Mouse (Mus musculus) common myeloid progenitor, adult 5-6 weeks (primary cell): ENCODE data around the gene Olfr452. TPM values are rescaled to one million over a fixed set of nuclear protein-coding genes. Genes with fewer than 3 reads are reported as not detected.

Source experiments
- ATAC-seq: replicated peaks from 2 replicates; pipeline ENCODE4 v1.8.0; 2016; ENCODE audit warnings: low read depth, mild to moderate bottlenecking, moderate TSS enrichment, inconsistent platforms; ENCODE audit not compliant: poor library complexity, severe bottlenecking
- total RNA-seq: library from RNA; stranded (forward); fragments of 200-1000, 187-1606 nt; gene quantifications from 2 replicates; pipeline ENCODE4 v1.2.3, GENCODE M21; 2017

Olfr452 gene
- total RNA-seq: not detected in 2 replicates

DNA sequence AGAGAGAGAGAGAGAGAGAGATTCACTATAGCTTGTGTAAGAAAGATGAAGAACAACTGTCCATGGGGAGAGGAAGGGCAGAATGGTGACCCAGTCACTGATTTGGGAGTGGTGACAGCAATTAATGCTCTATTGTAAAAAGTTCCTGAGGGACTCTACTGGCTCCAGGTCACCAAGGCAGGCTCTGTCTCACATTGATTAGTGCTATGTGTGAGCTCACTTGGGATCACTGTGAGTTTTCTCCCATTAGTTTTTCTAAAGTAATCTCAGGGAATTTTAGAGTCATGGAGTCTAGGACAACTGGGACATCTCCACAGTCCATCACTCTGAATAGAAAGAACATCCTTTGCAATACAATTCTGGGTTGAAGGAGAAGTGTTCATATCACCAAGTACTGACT is at the start of gene Olfr452:
Gene Olfr452 (plus strand): TSS at position 301 of the 400 bp plus-strand sequence.
- no peak for ATAC-seq

DNA sequence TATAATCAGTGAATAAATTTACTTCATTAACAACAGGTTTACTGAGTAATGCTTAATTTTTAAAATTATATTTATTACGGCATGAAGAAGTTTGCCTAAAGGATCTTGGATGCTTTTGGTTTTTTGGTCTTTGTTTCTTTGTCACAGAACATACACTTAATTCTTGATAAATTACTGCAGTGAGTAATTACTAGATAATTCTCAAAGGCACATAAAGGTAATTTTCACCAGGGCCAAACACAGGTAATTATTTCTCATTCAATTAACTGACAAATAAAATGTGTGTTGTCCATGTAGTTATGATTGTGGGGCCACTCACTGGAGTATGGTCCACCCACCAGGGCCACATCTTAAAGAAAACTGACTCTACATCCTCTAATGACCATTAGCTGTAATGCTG is 45.8 kb upstream of the Olfr452 start, which contains the start of gene Olfr453:
Gene Olfr453 (plus strand): TSS at position 301 of the 400 bp plus-strand sequence.
- ATAC-seq: no peak

DNA sequence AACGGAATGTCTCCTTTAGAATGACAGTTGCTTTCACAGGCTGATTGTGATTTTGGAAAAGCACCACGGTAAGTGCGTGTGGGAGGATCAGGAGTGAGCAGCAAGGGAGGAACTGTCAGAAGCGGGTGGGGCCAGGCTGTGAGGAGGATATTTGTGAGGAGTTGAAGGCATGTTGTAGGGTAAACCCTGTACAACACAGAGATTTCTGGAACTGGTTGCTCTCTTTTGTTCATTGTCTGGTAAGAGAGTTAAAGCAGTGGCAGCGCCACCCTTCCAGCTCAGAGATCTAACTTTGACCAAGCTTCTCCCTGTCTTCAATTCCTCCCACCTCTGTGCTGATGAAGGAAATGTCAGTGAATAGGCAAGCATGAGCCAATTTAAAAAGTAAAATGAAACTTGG is 42.6 kb upstream of the Olfr452 start:
- no peak for ATAC-seq

DNA sequence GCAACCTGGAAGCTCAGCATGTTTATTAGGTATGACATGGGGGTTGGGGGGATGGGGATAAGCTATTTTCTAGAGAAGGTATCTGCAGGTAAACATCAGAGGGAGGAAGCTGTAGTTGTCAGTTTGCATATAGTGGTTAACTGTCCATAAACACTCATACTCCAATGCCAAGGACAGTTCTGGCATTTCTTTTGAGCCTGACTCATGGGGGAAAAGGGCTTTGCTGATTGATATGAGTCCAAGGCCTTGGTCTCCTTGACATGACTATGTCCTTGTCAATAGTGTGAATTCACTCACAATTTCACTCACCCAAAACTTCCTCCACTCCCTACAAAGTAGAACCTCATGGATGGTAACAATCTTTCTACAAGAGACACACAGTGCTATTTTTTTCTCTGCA is 37.0 kb upstream of the Olfr452 start:
- ATAC-seq: no peak

DNA sequence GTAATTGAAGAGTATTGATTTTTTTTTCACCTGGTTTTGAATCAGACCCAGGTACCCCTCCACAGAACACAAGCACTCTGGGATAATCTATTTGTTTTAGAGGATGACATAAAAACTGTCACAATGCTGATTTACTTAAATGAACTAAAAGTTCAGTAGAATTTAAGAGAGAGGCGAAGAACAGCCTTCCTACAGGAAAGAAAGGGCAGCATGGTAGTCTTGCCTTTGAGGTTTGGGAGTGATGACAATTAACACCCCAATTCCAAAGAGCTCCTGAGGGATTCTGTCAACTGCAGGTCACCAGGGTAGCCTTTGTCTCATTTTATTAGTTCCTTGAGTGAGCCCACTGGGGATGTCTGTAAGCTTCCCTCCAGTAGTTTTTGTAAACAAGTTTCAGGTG is 28.8 kb upstream of the Olfr452 start, which contains the start of gene Olfr38:
Gene Olfr38 (plus strand): TSS at position 301 of the 400 bp plus-strand sequence.
- no peak for ATAC-seq

DNA sequence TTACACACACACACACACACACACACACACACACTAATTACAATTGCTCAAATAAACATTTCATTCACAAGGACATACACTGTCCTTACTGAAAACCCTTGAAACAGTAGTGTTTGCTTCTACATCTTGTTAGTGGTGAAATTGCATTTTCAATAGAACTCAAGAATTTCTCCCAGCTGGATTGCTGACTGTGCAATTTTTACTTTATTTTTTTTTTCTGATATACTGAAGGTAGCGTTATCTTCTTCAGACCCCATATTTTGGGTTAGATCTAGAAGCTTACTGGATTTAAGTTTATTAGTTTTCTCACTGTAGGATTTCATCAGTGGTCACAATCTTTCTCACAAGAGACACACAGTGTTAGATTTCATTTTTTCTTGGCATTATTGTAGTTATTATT is 7.8 kb upstream of the Olfr452 start:
- ATAC-seq: no peak

DNA sequence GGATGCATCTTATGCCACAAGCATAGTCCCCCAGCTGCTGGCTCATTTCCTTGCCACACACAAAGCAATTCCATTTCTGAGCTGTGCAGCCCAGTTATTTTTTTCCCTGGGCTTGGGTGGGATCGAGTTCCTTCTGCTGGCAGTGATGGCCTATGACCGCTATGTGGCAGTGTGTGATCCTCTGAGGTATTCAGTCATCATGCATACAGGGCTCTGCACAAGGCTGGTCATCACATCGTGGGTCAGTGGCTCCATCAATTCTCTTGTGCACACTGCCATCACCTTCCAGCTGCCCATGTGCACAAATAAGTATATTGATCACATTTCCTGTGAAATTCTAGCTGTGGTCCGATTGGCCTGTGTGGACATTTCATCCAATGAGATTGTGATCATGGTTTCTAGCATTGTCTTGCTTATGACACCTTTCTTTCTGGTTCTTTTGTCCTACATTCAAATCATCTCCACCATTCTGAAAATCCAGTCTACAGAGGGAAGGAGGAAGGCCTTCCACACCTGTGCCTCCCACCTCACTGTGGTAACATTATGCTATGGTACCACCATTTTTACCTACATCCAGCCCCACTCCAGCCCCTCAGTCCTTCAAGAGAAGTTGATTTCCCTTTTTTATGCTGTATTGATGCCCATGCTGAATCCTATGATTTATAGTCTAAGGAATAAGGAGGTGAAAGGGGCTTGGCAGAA is 5.5 kb downstream of the Olfr452 start:
- ATAC-seq: no peak

DNA sequence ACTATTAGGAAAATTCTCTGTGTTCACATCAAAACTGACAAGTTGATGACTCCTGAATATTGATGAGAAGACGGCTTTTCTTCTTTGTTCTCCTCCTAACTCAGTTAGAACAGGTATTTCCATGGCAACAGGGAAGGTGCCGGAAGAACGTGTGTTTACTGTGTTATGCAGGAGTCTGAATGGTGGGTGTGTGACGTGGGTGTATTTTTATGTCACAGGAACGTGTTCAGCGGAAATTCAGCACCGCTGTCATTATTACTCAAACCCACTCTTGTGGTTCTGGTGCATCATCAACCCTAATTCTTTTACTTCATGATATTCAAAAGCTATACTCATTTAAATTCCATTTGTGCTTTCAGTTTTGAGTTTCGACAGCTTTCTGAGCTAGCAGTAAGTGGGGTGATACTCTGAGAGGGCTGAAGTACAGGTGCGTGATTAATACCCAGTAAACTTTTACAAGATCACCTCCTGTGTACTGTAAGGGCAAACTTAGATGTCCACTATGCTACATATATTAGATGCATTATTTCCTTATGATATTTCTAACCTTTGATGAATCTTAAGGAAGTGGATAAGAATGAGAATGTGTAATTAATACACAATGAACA is 6.2 kb downstream of the Olfr452 start:
- ATAC-seq: no peak

DNA sequence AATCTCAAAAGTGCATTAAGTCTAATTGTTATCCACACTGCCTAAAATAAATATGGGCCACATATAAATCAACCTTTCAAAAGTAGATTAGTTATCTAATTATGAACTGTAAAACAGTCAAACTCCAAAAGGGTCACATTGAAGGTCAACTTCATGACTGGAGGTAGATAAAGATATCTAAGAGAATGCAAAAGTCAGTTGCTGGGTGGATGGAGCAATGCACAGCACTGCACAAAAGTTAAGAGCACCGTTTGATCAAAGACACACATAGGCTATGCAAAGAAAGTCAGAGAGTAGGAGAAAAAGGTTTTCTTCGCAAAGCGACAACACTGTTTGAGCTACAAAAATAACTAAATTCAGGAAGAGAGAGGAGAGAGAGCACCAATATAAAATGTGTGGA is 10.1 kb downstream of the Olfr452 start:
- no peak for ATAC-seq

DNA sequence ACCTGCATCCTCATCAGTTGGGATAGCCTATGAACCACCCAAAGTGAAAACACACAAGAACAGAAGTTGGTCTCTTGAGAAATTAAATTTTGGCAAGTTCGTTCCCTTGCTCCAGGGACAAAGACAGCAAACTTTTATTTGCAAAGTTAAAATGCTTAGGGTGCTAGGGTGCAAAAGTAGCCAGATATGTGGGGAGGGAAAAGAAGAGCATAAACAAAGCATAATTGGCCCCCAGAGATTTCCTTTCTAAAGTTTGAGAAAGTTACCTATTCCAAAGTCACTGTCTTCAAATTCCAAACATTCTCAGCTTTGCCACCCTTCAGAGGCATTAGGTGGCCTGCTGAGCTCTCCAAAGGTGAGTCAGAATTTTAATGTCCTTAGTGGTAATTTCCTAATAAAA is 26.7 kb downstream of the Olfr452 start, which contains the start of gene Olfr450:
Gene Olfr450 (plus strand): TSS at position 301 of the 400 bp plus-strand sequence.
- no peak for ATAC-seq

DNA sequence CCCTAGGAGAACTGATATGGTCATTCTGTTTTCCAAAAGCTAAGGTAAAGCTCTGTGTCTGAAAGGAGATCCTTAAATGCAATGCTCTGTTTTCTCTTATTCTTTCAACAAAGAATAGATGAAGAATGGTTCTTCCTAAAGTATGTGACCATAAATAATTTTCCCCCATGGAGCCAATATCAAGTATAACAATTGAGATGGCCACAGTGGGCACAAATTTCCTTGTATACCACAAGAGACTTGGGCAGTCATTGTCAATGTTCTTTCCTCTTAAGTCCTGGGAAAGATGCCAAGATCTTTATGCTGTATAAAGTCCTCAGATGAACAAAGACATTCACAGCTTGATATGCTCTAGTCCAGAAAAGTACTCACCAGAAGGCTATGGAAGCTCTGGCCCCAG is 49.2 kb downstream of the Olfr452 start, which contains the start of gene Olfr449:
Gene Olfr449 (plus strand): TSS at position 301 of the 400 bp plus-strand sequence.
- ATAC-seq: no peak

Other genes starting within 250 kb of the Olfr452 start
- not detected in 2 replicates for gene Olfr455, start 237.5 kb upstream of the Olfr452 start, total RNA-seq
- not detected in 2 replicates for gene Tcaf3, start 187.4 kb upstream of the Olfr452 start, total RNA-seq
- under 0.01 TPM in 1 of 2 replicates, not detected in the other for gene Tcaf2, start 139.8 kb upstream of the Olfr452 start, total RNA-seq
- 0.97 and 4.2 TPM in 2 replicates for gene Tcaf1, start 75.0 kb upstream of the Olfr452 start, total RNA-seq
- not detected in 2 replicates for gene Olfr453, start 45.7 kb upstream of the Olfr452 start, total RNA-seq
- not detected in 2 replicates for gene Olfr38, start 28.7 kb upstream of the Olfr452 start, total RNA-seq
- not detected in 2 replicates for gene Olfr450, start 26.8 kb downstream of the Olfr452 start, total RNA-seq
- not detected in 2 replicates for gene Olfr449, start 49.3 kb downstream of the Olfr452 start, total RNA-seq
- gene Olfr448, start 105.3 kb downstream of the Olfr452 start, total RNA-seq: not detected in 2 replicates
- gene Olfr447, start 123.8 kb downstream of the Olfr452 start, total RNA-seq: not detected in 2 replicates
- gene Olfr446, start 136.3 kb downstream of the Olfr452 start, total RNA-seq: not detected in 2 replicates
- gene Olfr444, start 164.0 kb downstream of the Olfr452 start, total RNA-seq: not detected in 2 replicates